Mouse (Mus musculus) heart, adult 2 months (tissue): Measurements from ENCODE around the gene A130010J15Rik.

Experiments
- CTCF ChIP-seq: fragments of 200-600 bp; IDR thresholded peaks from 2 replicates; pipeline ENCODE4 v1.8.1; 2022; ENCODE audit warnings: antibody characterized with exemption, mild to moderate bottlenecking, moderate library complexity
- EP300 ChIP-seq: fragments of 200-500 bp; IDR thresholded peaks from 2 replicates; pipeline ENCODE4 v1.6.1; 2011; ENCODE audit warnings: low read depth, low read length, control low read depth; ENCODE audit not compliant: insufficient read depth
- POLR2A ChIP-seq: fragments of 200-500 bp; IDR thresholded peaks from 2 replicates; pipeline ENCODE4 v1.6.1; 2011; ENCODE audit warnings: mild to moderate bottlenecking, low read depth, low read length, control low read depth; ENCODE audit not compliant: insufficient read depth

GRCm38 (mm10) chr1:193129321-193129720 is 38.5 kb upstream of the A130010J15Rik start:
- no peak for TF ChIP-seq CTCF
- no peak for TF ChIP-seq POLR2A
- no peak for TF ChIP-seq EP300
